In genomic region chr11:98889977-98890376, GRCm38 (mm10) we compare ENCODE assay signal across 22 mouse cellular contexts.
"Had no signal": no experiment of that assay in that cellular context is flagged by ENCODE, and none has a peak within 500 bp of the region (broad histone marks: within the 10 kb centered on the region; RNA-seq: fewer than 3 reads in every experiment).

No protein-coding gene starts in this region.

- DNase-seq: lung, adult 18-20 months; lung, embryonic 14.5 days; lung, postnatal 10 days; lung, postnatal 4 days; midbrain, embryonic 14.5 days; retina, postnatal 1 day; right cerebral cortex, adult 18-20 months; right cerebral cortex, postnatal 25 days; right cerebral cortex, postnatal 4 days; spleen, adult 18-20 months; thymus, adult 18-20 months; thymus, postnatal 14 days; thymus, postnatal 36 days had no signal

- H3K27me3 ChIP-seq: liver, embryonic 15.5 days; megakaryocyte, embryonic 14.5 days; midbrain, embryonic 12.5 days; neural tube, embryonic 13.5 days; neural tube, embryonic 15.5 days; stomach, embryonic 15.5 days had no signal

- H3K4me2 ChIP-seq: liver, embryonic 15.5 days; lung, embryonic 14.5 days; midbrain, embryonic 12.5 days; neural tube, embryonic 13.5 days; neural tube, embryonic 15.5 days; stomach, embryonic 15.5 days had no signal

- H3K4me1 ChIP-seq: neural tube, embryonic 15.5 days had no signal

- H3K4me3 ChIP-seq: liver, embryonic 15.5 days; megakaryocyte, embryonic 14.5 days; midbrain, embryonic 10.5 days; midbrain, embryonic 12.5 days; myocyte; neural tube, embryonic 13.5 days; neural tube, embryonic 15.5 days; stomach, embryonic 15.5 days had no signal

- ATAC-seq: midbrain, embryonic 16.5 days had no signal

- H3K9me3 ChIP-seq: liver, embryonic 15.5 days; midbrain, embryonic 10.5 days; neural tube, embryonic 13.5 days; neural tube, embryonic 15.5 days; stomach, embryonic 15.5 days had no signal

- H3K9ac ChIP-seq: liver, embryonic 15.5 days; lung, embryonic 14.5 days; midbrain, embryonic 12.5 days; neural tube, embryonic 13.5 days; neural tube, embryonic 15.5 days; stomach, embryonic 15.5 days had no signal

- H3K27ac ChIP-seq: liver, embryonic 15.5 days; midbrain, embryonic 10.5 days; midbrain, embryonic 12.5 days; neural tube, embryonic 13.5 days; neural tube, embryonic 15.5 days; stomach, embryonic 15.5 days had no signal
